Mouse (Mus musculus): ENCODE measurements around the gene Mllt1.

GRCm38 (mm10) chr17:56970081-56970480 lies 34.9 kb upstream of the Mllt1 start:
- TF ChIP-seq CTCF (conservative IDR thresholded peaks at IDR 0.05; ENCODE audit: low read length), result no peak
- no peak for TF ChIP-seq POU5F1 (IDR thresholded peaks at IDR 0.05; ENCODE audit: borderline replicate concordance, low read length)
